Mouse (Mus musculus): ENCODE measurements around the gene Gm13283.
"Not testable (repeated sequence)": the region's sequence is repeated elsewhere in the genome, so short reads cannot be mapped to it uniquely, and the experiment has no call there.

The Gm13283 gene

DNA sequence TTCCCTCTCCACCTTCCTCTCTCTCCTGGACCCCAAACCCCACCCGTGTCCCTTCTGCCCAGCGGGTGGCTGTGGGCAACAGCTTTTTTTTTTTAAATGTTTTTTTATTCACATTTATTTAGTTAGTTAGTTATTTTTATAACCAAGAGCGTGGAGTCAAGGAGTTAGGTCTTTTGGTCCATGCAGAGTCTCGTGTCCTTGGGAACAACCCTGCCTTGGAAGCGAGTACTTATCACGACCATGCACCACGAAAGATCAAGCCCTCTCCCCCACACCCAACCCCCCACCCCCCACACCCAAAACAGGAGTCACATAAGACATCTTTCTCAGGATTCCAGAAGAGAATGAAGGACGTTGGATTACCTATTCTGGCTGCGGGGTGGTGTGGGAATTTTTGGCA is 2.4 kb downstream of the Gm13283 start:
- not testable (repeated sequence) for DNase-seq (ENCODE audit: extremely low spot score, low read depth, low spot score)

DNA sequence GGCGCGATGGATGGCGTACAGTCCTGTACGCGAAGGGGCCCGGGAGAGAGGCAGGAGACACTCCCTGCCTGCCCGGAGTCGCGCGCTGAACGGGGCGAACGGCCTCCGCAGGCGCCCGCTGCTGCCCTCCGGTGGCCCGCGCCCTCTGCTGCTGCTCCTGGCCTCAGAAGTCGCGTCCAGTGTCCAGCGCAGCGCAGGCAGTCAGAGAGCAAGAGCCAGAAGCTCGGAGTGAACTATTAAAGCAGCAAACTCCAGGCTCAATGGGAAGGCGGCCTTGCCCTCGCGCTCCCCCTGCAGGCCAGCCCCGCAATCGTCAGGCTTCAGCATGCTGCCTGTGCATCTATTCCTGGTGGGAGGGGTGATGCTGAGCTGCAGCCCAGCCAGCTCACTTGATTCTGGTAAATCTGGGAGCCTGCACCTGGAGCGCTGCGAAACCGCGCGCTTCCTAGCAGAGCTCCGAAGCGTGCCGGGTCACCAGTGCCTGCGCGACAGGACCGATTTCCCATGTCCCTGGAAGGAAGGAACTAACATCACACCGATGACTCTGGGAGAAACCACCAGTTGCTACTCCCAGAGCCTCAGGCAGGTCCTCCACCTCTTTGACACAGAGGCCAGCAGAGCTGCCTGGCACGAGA is 3.6 kb downstream of the Gm13283 start:
- DNase-seq (ENCODE audit: extremely low spot score, low read depth, low spot score): not testable (repeated sequence)

DNA sequence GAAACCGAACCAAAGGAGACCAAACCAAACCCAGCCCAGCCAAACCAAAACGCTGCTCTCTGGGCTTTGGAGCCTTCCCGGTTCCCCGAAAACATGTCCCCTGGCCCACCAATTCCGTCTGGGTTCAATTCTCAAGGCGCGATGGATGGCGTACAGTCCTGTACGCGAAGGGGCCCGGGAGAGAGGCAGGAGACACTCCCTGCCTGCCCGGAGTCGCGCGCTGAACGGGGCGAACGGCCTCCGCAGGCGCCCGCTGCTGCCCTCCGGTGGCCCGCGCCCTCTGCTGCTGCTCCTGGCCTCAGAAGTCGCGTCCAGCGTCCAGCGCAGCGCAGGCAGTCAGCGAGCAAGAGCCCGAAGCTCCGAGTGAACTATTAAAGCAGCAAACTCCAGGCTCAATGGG is 13.6 kb downstream of the Gm13283 start, which contains the start of gene Gm13290:
TSS of gene Gm13290 (plus strand) at position 301 of the 400 bp plus-strand sequence.
- DNase-seq (ENCODE audit: extremely low spot score, low read depth, low spot score): not testable (repeated sequence)

DNA sequence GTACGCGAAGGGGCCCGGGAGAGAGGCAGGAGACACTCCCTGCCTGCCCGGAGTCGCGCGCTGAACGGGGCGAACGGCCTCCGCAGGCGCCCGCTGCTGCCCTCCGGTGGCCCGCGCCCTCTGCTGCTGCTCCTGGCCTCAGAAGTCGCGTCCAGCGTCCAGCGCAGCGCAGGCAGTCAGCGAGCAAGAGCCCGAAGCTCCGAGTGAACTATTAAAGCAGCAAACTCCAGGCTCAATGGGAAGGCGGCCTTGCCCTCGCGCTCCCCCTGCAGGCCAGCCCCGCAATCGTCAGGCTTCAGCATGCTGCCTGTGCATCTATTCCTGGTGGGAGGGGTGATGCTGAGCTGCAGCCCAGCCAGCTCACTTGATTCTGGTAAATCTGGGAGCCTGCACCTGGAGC is 16.7 kb downstream of the Gm13283 start, which contains the start of gene Gm13289:
TSS of gene Gm13289 (plus strand) at position 301 of the 400 bp plus-strand sequence.
- DNase-seq (ENCODE audit: extremely low spot score, low read depth, low spot score): not testable (repeated sequence)

DNA sequence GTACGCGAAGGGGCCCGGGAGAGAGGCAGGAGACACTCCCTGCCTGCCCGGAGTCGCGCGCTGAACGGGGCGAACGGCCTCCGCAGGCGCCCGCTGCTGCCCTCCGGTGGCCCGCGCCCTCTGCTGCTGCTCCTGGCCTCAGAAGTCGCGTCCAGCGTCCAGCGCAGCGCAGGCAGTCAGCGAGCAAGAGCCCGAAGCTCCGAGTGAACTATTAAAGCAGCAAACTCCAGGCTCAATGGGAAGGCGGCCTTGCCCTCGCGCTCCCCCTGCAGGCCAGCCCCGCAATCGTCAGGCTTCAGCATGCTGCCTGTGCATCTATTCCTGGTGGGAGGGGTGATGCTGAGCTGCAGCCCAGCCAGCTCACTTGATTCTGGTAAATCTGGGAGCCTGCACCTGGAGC is 19.6 kb downstream of the Gm13283 start, which contains the start of gene Gm13272:
TSS of gene Gm13272 (plus strand) at position 301 of the 400 bp plus-strand sequence.
- not testable (repeated sequence) for DNase-seq (ENCODE audit: extremely low spot score, low read depth, low spot score)

DNA sequence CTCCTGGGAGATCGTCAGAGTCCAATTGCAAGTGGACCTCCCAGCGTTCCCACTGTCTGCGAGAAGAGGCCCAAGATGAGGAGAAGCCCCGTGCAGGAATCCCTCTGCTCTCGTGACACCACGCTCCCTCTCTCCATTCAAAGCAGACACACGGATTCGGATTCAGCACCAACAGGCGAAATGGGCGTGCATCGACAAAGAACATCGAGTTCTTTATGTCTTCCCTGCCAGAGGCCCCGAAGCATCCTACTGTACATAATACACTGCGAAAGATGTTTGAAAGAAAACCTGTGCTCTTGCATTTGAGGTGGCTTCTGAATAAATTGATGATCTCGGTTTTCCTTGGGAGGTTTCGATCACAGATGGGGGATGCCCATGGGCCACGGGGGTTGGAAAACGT is 20.4 kb downstream of the Gm13283 start:
- DNase-seq (ENCODE audit: extremely low spot score, low read depth, low spot score): not testable (repeated sequence)

DNA sequence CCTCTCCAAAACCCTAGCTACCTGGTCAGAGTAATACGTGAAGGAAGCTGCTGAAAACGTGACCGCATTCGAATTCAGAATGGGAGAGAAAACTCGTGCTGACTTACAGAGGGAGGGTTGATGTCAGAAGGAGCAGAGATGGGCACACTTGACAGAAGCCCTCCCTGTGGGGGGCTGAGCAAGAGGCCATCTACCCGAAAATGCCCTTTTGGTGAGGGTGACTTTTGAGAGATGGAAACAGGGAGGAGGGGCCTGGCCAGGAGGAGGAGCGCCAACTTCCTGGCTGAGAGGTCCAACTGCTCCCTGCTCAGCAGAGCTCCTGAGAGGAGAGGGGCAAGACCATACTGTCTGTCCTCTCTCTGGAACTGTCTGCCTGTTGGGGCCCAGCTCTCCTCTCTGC is 21.9 kb downstream of the Gm13283 start, which contains the start of gene Ifnz:
TSS of gene Ifnz (plus strand) at position 301 of the 400 bp plus-strand sequence.
- not testable (repeated sequence) for DNase-seq (ENCODE audit: extremely low spot score, low read depth, low spot score)

DNA sequence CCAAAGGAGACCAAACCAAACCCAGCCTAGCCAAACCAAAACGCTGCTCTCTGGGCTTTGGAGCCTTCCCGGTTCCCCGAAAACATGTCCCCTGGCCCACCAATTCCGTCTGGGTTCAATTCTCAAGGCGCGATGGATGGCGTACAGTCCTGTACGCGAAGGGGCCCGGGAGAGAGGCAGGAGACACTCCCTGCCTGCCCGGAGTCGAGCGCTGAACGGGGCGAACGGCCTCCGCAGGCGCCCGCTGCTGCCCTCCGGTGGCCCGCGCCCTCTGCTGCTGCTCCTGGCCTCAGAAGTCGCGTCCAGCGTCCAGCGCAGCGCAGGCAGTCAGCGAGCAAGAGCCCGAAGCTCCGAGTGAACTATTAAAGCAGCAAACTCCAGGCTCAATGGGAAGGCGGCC is 22.4 kb downstream of the Gm13283 start:
- DNase-seq (ENCODE audit: extremely low spot score, low read depth, low spot score): not testable (repeated sequence)

DNA sequence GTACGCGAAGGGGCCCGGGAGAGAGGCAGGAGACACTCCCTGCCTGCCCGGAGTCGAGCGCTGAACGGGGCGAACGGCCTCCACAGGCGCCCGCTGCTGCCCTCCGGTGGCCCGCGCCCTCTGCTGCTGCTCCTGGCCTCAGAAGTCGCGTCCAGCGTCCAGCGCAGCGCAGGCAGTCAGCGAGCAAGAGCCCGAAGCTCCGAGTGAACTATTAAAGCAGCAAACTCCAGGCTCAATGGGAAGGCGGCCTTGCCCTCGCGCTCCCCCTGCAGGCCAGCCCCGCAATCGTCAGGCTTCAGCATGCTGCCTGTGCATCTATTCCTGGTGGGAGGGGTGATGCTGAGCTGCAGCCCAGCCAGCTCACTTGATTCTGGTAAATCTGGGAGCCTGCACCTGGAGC is 25.5 kb downstream of the Gm13283 start, which contains the start of gene Gm13276:
TSS of gene Gm13276 (plus strand) at position 301 of the 400 bp plus-strand sequence.
- not testable (repeated sequence) for DNase-seq (ENCODE audit: extremely low spot score, low read depth, low spot score)

DNA sequence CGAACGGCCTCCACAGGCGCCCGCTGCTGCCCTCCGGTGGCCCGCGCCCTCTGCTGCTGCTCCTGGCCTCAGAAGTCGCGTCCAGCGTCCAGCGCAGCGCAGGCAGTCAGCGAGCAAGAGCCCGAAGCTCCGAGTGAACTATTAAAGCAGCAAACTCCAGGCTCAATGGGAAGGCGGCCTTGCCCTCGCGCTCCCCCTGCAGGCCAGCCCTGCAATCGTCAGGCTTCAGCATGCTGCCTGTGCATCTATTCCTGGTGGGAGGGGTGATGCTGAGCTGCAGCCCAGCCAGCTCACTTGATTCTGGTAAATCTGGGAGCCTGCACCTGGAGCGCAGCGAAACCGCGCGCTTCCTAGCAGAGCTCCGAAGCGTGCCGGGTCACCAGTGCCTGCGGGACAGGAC is 28.5 kb downstream of the Gm13283 start, which contains the start of gene Gm13277:
TSS of gene Gm13277 (plus strand) at position 231 of the 400 bp plus-strand sequence.
- DNase-seq (ENCODE audit: extremely low spot score, low read depth, low spot score): not testable (repeated sequence)

DNA sequence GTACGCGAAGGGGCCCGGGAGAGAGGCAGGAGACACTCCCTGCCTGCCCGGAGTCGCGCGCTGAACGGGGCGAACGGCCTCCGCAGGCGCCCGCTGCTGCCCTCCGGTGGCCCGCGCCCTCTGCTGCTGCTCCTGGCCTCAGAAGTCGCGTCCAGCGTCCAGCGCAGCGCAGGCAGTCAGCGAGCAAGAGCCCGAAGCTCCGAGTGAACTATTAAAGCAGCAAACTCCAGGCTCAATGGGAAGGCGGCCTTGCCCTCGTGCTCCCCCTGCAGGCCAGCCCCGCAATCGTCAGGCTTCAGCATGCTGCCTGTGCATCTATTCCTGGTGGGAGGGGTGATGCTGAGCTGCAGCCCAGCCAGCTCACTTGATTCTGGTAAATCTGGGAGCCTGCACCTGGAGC is 31.3 kb downstream of the Gm13283 start, which contains the start of gene Gm13278:
TSS of gene Gm13278 (plus strand) at position 301 of the 400 bp plus-strand sequence.
- not testable (repeated sequence) for DNase-seq (ENCODE audit: extremely low spot score, low read depth, low spot score)

DNA sequence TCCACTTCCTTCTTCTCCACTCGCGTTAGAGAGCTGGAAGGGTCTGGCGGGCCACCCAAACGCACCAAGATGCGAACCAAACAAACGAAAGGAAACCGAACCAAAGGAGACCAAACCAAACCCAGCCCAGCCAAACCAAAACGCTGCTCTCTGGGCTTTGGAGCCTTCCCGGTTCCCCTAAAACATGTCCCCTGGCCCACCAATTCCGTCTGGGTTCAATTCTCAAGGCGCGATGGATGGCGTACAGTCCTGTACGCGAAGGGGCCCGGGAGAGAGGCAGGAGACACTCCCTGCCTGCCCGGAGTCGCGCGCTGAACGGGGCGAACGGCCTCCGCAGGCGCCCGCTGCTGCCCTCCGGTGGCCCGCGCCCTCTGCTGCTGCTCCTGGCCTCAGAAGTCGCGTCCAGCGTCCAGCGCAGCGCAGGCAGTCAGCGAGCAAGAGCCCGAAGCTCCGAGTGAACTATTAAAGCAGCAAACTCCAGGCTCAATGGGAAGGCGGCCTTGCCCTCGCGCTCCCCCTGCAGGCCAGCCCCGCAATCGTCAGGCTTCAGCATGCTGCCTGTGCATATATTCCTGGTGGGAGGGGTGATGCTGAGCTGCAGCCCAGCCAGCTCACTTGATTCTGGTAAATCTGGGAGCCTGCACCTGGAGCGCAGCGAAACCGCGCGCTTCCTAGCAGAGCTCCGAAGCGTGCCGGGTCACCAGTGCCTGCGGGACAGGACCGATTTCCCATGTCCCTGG is 34.2 kb downstream of the Gm13283 start, which contains the start of gene Gm13275:
TSS of gene Gm13275 (plus strand) at position 552 of the 740 bp plus-strand sequence.
- not testable (repeated sequence) for DNase-seq (ENCODE audit: extremely low spot score, low read depth, low spot score)

DNA sequence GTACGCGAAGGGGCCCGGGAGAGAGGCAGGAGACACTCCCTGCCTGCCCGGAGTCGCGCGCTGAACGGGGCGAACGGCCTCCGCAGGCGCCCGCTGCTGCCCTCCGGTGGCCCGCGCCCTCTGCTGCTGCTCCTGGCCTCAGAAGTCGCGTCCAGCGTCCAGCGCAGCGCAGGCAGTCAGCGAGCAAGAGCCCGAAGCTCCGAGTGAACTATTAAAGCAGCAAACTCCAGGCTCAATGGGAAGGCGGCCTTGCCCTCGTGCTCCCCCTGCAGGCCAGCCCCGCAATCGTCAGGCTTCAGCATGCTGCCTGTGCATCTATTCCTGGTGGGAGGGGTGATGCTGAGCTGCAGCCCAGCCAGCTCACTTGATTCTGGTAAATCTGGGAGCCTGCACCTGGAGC is 37.2 kb downstream of the Gm13283 start, which contains the start of gene Gm13279:
TSS of gene Gm13279 (plus strand) at position 301 of the 400 bp plus-strand sequence.
- not testable (repeated sequence) for DNase-seq (ENCODE audit: extremely low spot score, low read depth, low spot score)

DNA sequence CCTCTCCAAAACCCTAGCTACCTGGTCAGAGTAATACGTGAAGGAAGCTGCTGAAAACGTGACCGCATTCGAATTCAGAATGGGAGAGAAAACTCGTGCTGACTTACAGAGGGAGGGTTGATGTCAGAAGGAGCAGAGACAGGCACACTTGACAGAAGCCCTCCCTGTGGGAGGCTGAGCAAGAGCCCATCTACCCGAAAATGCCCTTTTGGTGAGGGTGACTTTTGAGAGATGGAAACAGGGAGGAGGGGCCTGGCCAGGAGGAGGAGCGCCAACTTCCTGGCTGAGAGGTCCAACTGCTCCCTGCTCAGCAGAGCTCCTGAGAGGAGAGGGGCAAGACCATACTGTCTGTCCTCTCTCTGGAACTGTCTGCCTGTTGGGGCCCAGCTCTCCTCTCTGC is 39.4 kb downstream of the Gm13283 start, which contains the start of gene Gm13285:
TSS of gene Gm13285 (plus strand) at position 301 of the 400 bp plus-strand sequence.
- DNase-seq (ENCODE audit: extremely low spot score, low read depth, low spot score): not testable (repeated sequence)

DNA sequence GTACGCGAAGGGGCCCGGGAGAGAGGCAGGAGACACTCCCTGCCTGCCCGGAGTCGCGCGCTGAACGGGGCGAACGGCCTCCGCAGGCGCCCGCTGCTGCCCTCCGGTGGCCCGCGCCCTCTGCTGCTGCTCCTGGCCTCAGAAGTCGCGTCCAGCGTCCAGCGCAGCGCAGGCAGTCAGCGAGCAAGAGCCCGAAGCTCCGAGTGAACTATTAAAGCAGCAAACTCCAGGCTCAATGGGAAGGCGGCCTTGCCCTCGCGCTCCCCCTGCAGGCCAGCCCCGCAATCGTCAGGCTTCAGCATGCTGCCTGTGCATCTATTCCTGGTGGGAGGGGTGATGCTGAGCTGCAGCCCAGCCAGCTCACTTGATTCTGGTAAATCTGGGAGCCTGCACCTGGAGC is 43.0 kb downstream of the Gm13283 start, which contains the start of gene Gm13287:
TSS of gene Gm13287 (plus strand) at position 301 of the 400 bp plus-strand sequence.
- not testable (repeated sequence) for DNase-seq (ENCODE audit: extremely low spot score, low read depth, low spot score)

DNA sequence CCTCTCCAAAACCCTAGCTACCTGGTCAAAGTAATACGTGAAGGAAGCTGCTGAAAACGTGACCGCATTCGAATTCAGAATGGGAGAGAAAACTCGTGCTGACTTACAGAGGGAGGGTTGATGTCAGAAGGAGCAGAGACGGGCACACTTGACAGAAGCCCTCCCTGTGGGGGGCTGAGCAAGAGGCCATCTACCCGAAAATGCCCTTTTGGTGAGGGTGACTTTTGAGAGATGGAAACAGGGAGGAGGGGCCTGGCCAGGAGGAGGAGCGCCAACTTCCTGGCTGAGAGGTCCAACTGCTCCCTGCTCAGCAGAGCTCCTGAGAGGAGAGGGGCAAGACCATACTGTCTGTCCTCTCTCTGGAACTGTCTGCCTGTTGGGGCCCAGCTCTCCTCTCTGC is 45.3 kb downstream of the Gm13283 start, which contains the start of gene Gm13288:
TSS of gene Gm13288 (plus strand) at position 301 of the 400 bp plus-strand sequence.
- not testable (repeated sequence) for DNase-seq (ENCODE audit: extremely low spot score, low read depth, low spot score)

DNA sequence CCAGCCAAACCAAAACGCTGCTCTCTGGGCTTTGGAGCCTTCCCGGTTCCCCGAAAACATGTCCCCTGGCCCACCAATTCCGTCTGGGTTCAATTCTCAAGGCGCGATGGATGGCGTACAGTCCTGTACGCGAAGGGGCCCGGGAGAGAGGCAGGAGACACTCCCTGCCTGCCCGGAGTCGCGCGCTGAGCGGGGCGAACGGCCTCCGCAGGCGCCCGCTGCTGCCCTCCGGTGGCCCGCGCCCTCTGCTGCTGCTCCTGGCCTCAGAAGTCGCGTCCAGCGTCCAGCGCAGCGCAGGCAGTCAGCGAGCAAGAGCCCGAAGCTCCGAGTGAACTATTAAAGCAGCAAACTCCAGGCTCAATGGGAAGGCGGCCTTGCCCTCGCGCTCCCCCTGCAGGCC is 45.8 kb downstream of the Gm13283 start:
- DNase-seq (ENCODE audit: extremely low spot score, low read depth, low spot score): not testable (repeated sequence)

Measured in hindlimb bud, embryonic 11.5 days (tissue).